Mouse (Mus musculus): Measurements from ENCODE around the gene Sp2.

GRCm38 (mm10) chr11:97017696-97018582 lies 35.2 kb upstream of the Sp2 start:
- no peak for TF ChIP-seq EP300 (IDR thresholded peaks at IDR 0.05; ENCODE audit: low read depth)
- TF ChIP-seq CTCF (IDR thresholded peaks at IDR 0.05; ENCODE audit: low read depth), result no peak
